15 mouse cellular contexts compared by ENCODE assay signal in genomic region chr16:21212369-21212768, GRCm38 (mm10). TPM values are rescaled to one million over a fixed set of nuclear protein-coding genes. Genes with fewer than 3 reads are reported as not detected.
A peak's percentile ranks its signal among the peaks of the same experiment; 100 is the strongest.
DNase-seq lines count a peak whose midpoint lies in the region; ATAC-seq and TF ChIP-seq lines count a peak whose summit lies in the region.
"Had no signal": no experiment of that assay in that cellular context is flagged by ENCODE, and none has a peak within 500 bp of the region (broad histone marks: within the 10 kb centered on the region; RNA-seq: fewer than 3 reads in every experiment).

No protein-coding gene starts in this region.

- no peak overlapping the region for H3K27ac ChIP-seq in forebrain, embryonic 11.5 days (ENCODE audit: low read depth, low read length)
- no peak overlapping the region for H3K27ac ChIP-seq in forebrain, embryonic 13.5 days
- H3K27ac ChIP-seq in midbrain, embryonic 10.5 days (replicated peaks), result peak overlapping the region; percentile 93
- no peak overlapping the region for H3K27ac ChIP-seq in midbrain, embryonic 15.5 days
- peak overlapping the region; percentile 94 for H3K27ac ChIP-seq in limb, embryonic 10.5 days
- 0 out of 2 replicates have a peak overlapping the region, but pooled peaks have one; percentile 29 for H3K27ac ChIP-seq in stomach, embryonic 16.5 days (ENCODE audit: low read length)
- no peak overlapping the region for H3K27ac ChIP-seq in thymus, adult 2 months (ENCODE audit: control insufficient read depth, insufficient read depth, low read length)

- no peak for TF ChIP-seq CTCF in thymus, adult 2 months (IDR thresholded peaks at IDR 0.05; ENCODE audit: borderline replicate concordance, control insufficient read depth, extremely low read depth, insufficient read depth, low read length, poor library complexity)

- H3K36me3 ChIP-seq in forebrain, embryonic 11.5 days (ENCODE audit: control insufficient read depth, insufficient read depth, low read length), result peaks cover 2% of the 10 kb centered on the region; the same call in 1 of the 2 replicates
- peaks cover 20% of the 10 kb centered on the region for H3K36me3 ChIP-seq in forebrain, embryonic 13.5 days (ENCODE audit: poor library complexity, severe bottlenecking)
- peaks cover 41% of the 10 kb centered on the region for H3K36me3 ChIP-seq in midbrain, embryonic 10.5 days
- no peaks in the 10 kb centered on the region for H3K36me3 ChIP-seq in midbrain, embryonic 15.5 days (replicated peaks)
- peaks cover 69% of the 10 kb centered on the region for H3K36me3 ChIP-seq in limb, embryonic 10.5 days
- H3K36me3 ChIP-seq in stomach, embryonic 16.5 days (ENCODE audit: control insufficient read depth, insufficient read depth, low read length), result peaks cover 13% of the 10 kb centered on the region
- no peaks in the 10 kb centered on the region for H3K36me3 ChIP-seq in thymus, adult 2 months (ENCODE audit: control insufficient read depth, insufficient read depth, low read length)

- no peaks in the 10 kb centered on the region for H3K27me3 ChIP-seq in forebrain, embryonic 11.5 days (ENCODE audit: control insufficient read depth, insufficient read depth, low read length)
- H3K27me3 ChIP-seq in forebrain, embryonic 13.5 days, result peaks cover 20% of the 10 kb centered on the region
- H3K27me3 ChIP-seq in midbrain, embryonic 10.5 days (ENCODE audit: low read depth, poor library complexity, severe bottlenecking), result peaks cover 44% of the 10 kb centered on the region
- H3K27me3 ChIP-seq in midbrain, embryonic 15.5 days (replicated peaks), result no peaks in the 10 kb centered on the region
- H3K27me3 ChIP-seq in limb, embryonic 10.5 days (ENCODE audit: low read depth, poor library complexity, severe bottlenecking), result no peaks in the 10 kb centered on the region
- H3K27me3 ChIP-seq in stomach, embryonic 16.5 days (ENCODE audit: control insufficient read depth, insufficient read depth, low read length), result no peaks in the 10 kb centered on the region
- H3K27me3 ChIP-seq in thymus, adult 2 months (ENCODE audit: control insufficient read depth, insufficient read depth, low read length), result no peaks in the 10 kb centered on the region; the same call in 1 of the 2 replicates

- peaks cover 33% of the 10 kb centered on the region for H3K4me1 ChIP-seq in forebrain, embryonic 11.5 days (replicated peaks; ENCODE audit: control insufficient read depth, insufficient read depth, low read length)
- peaks cover 62% of the 10 kb centered on the region for H3K4me1 ChIP-seq in forebrain, embryonic 13.5 days
- H3K4me1 ChIP-seq in midbrain, embryonic 10.5 days, result peaks cover 87% of the 10 kb centered on the region
- H3K4me1 ChIP-seq in midbrain, embryonic 15.5 days, result peaks cover 58% of the 10 kb centered on the region
- peaks cover 93% of the 10 kb centered on the region for H3K4me1 ChIP-seq in limb, embryonic 10.5 days
- peaks cover 74% of the 10 kb centered on the region for H3K4me1 ChIP-seq in stomach, embryonic 16.5 days (ENCODE audit: control insufficient read depth, insufficient read depth, low read length)
- H3K4me1 ChIP-seq in thymus, adult 2 months (replicated peaks; ENCODE audit: control insufficient read depth, insufficient read depth, low read length), result no peaks in the 10 kb centered on the region

- H3K9me3 ChIP-seq in forebrain, embryonic 11.5 days (ENCODE audit: control insufficient read depth, low read length), result no peaks in the 10 kb centered on the region
- no peaks in the 10 kb centered on the region for H3K9me3 ChIP-seq in forebrain, embryonic 13.5 days (replicated peaks)
- no peaks in the 10 kb centered on the region for H3K9me3 ChIP-seq in midbrain, embryonic 10.5 days (replicated peaks)
- no peaks in the 10 kb centered on the region for H3K9me3 ChIP-seq in midbrain, embryonic 15.5 days
- H3K9me3 ChIP-seq in limb, embryonic 10.5 days (replicated peaks), result no peaks in the 10 kb centered on the region
- no peaks in the 10 kb centered on the region for H3K9me3 ChIP-seq in stomach, embryonic 16.5 days (replicated peaks; ENCODE audit: control insufficient read depth, low read length)
- H3K9me3 ChIP-seq: megakaryocyte, embryonic 14.5 days had no signal

- WGBS in forebrain, embryonic 11.5 days, result 10% methylated on average over 1 of the region's 1 CpGs
- WGBS in forebrain, embryonic 13.5 days, result 5% methylated on average over 1 of the region's 1 CpGs
- WGBS in midbrain, embryonic 10.5 days, result 10% methylated on average over 1 of the region's 1 CpGs
- WGBS in midbrain, embryonic 15.5 days, result 13% methylated on average over 1 of the region's 1 CpGs
- 24% methylated on average over 1 of the region's 1 CpGs for WGBS in limb, embryonic 10.5 days
- WGBS in stomach, embryonic 16.5 days, result 55% methylated on average over 1 of the region's 1 CpGs
- WGBS in thymus, adult 2 months, result 100% methylated on average over 1 of the region's 1 CpGs

- no peak for TF ChIP-seq POLR2A in thymus, adult 2 months (IDR thresholded peaks at IDR 0.05; ENCODE audit: control insufficient read depth, extremely low read depth, insufficient read depth, low read length, poor library complexity)

- peak; percentile 68 for DNase-seq in forebrain, embryonic 11.5 days (ENCODE audit: low spot score)
- peak; percentile 81 for DNase-seq in midbrain, embryonic 10.5 days (ENCODE audit: low spot score)
- DNase-seq in limb, embryonic 10.5 days (ENCODE audit: low spot score), result no peak
- no peak for DNase-seq in thymus, adult 2 months
- DNase-seq in kidney, postnatal 36 days, result no peak
- DNase-seq: cerebellum, adult 8-10 months; heart, adult 18-20 months; kidney, adult 8-10 months; layer of hippocampus, adult 9-11 months; lung, adult 18-20 months; right cerebral cortex, postnatal 25 days had no signal

- ATAC-seq in forebrain, embryonic 11.5 days (replicated peaks; ENCODE audit: low FRiP score), result 0 out of 2 replicates have a peak, but pooled peaks have one; percentile 25
- ATAC-seq in forebrain, embryonic 13.5 days, result no peak
- ATAC-seq in midbrain, embryonic 15.5 days (replicated peaks), result no peak
- ATAC-seq in stomach, embryonic 16.5 days (ENCODE audit: insufficient read depth, low FRiP score), result no peak

- H3K9ac ChIP-seq in forebrain, embryonic 11.5 days (ENCODE audit: low read length), result peak overlapping the region; percentile 46; the same call in 1 of the 2 replicates
- H3K9ac ChIP-seq in forebrain, embryonic 13.5 days, result no peak overlapping the region
- H3K9ac ChIP-seq in midbrain, embryonic 15.5 days, result no peak overlapping the region
- H3K9ac ChIP-seq in stomach, embryonic 16.5 days (ENCODE audit: low read length), result 0 out of 2 replicates have a peak overlapping the region, but pooled peaks have one; percentile 74

- no peak overlapping the region for H3K4me3 ChIP-seq in forebrain, embryonic 11.5 days (ENCODE audit: low read depth, low read length)
- no peak overlapping the region for H3K4me3 ChIP-seq in forebrain, embryonic 13.5 days
- H3K4me3 ChIP-seq in midbrain, embryonic 10.5 days, result peak overlapping the region; percentile 33
- no peak overlapping the region for H3K4me3 ChIP-seq in midbrain, embryonic 15.5 days
- H3K4me3 ChIP-seq in limb, embryonic 10.5 days, result peak overlapping the region; percentile 18
- no peak overlapping the region for H3K4me3 ChIP-seq in stomach, embryonic 16.5 days (replicated peaks; ENCODE audit: low read length)
- H3K4me3 ChIP-seq in thymus, adult 2 months (ENCODE audit: control insufficient read depth, insufficient read depth, low read length), result no peak overlapping the region
- H3K4me3 ChIP-seq: megakaryocyte, embryonic 14.5 days had no signal

- H3K4me2 ChIP-seq in forebrain, embryonic 11.5 days (ENCODE audit: low read depth, low read length, severe bottlenecking), result no peak overlapping the region
- H3K4me2 ChIP-seq in forebrain, embryonic 13.5 days, result no peak overlapping the region
- H3K4me2 ChIP-seq in midbrain, embryonic 15.5 days, result no peak overlapping the region
- no peak overlapping the region for H3K4me2 ChIP-seq in stomach, embryonic 16.5 days (ENCODE audit: low read depth, low read length)

RNA-seq across cellular contexts. Expression of gene Ephb3, which starts 7.8 kb away (rescaled TPM):
- polyA plus RNA-seq in forebrain, embryonic 11.5 days (2014; fragmentation: Nextera tagmentation; extraction: Ambion mirVana), result 14.8 and 14.9 TPM in 2 replicates
- polyA plus RNA-seq in forebrain, embryonic 13.5 days (2015; fragmentation: Nextera tagmentation; extraction: Ambion mirVana), result 7.1 and 8.1 TPM in 2 replicates
- 14.6 and 15.7 TPM in 2 replicates for polyA plus RNA-seq in midbrain, embryonic 10.5 days (2016; fragmentation: Nextera tagmentation; extraction: Ambion mirVana)
- 12.2 and 14.0 TPM in 2 replicates for polyA plus RNA-seq in midbrain, embryonic 15.5 days (2015; fragmentation: Nextera tagmentation; extraction: Ambion mirVana)
- polyA plus RNA-seq in limb, embryonic 10.5 days (2016; fragmentation: Nextera tagmentation; extraction: Ambion mirVana), result 31.0 and 48.3 TPM in 2 replicates
- polyA plus RNA-seq in stomach, embryonic 16.5 days (2015; fragmentation: Nextera tagmentation; extraction: Ambion mirVana), result 20.6 and 22.1 TPM in 2 replicates
- 3.3 and 3.8 TPM in 2 replicates for polyA plus RNA-seq in thymus, adult 2 months (2012; rRNA removed)

RNA-seq across cellular contexts. Expression of gene Teddm3, which starts 58.6 kb away (rescaled TPM):
- polyA plus RNA-seq in forebrain, embryonic 11.5 days (2014; fragmentation: Nextera tagmentation; extraction: Ambion mirVana), result not detected in 2 replicates
- not detected in 2 replicates for polyA plus RNA-seq in forebrain, embryonic 13.5 days (2015; fragmentation: Nextera tagmentation; extraction: Ambion mirVana)
- not detected in 2 replicates for polyA plus RNA-seq in midbrain, embryonic 10.5 days (2016; fragmentation: Nextera tagmentation; extraction: Ambion mirVana)
- not detected in 2 replicates for polyA plus RNA-seq in midbrain, embryonic 15.5 days (2015; fragmentation: Nextera tagmentation; extraction: Ambion mirVana)
- not detected in 2 replicates for polyA plus RNA-seq in limb, embryonic 10.5 days (2016; fragmentation: Nextera tagmentation; extraction: Ambion mirVana)
- 14.0 and 32.4 TPM in 2 replicates for polyA plus RNA-seq in stomach, embryonic 16.5 days (2015; fragmentation: Nextera tagmentation; extraction: Ambion mirVana)
- polyA plus RNA-seq in thymus, adult 2 months (2012; rRNA removed), result 0.45 and 0.59 TPM in 2 replicates

Comparison
In these comparisons a context has a peak if more than half of its experiments do, and no peak if none do; other contexts are left out.
1. H3K27ac ChIP-seq: peak in midbrain, embryonic 10.5 days (single experiment), limb, embryonic 10.5 days (single experiment) and stomach, embryonic 16.5 days (single experiment); none in forebrain, embryonic 11.5 days (single experiment), forebrain, embryonic 13.5 days (single experiment), midbrain, embryonic 15.5 days (single experiment) and thymus, adult 2 months (single experiment).
2. H3K4me3 ChIP-seq: peak in midbrain, embryonic 10.5 days (single experiment) and limb, embryonic 10.5 days (single experiment); none in forebrain, embryonic 11.5 days (single experiment), forebrain, embryonic 13.5 days (single experiment), midbrain, embryonic 15.5 days (single experiment), stomach, embryonic 16.5 days (single experiment) and thymus, adult 2 months (single experiment).
3. H3K9ac ChIP-seq: peak in forebrain, embryonic 11.5 days (single experiment) and stomach, embryonic 16.5 days (single experiment); none in forebrain, embryonic 13.5 days (single experiment) and midbrain, embryonic 15.5 days (single experiment).
4. DNase-seq: peak in forebrain, embryonic 11.5 days (single experiment) and midbrain, embryonic 10.5 days (single experiment); none in limb, embryonic 10.5 days (single experiment), thymus, adult 2 months (single experiment) and kidney, postnatal 36 days (0 of 2).